Mouse (Mus musculus): ENCODE results near the gene Wdr45. TPM values are rescaled to one million over a fixed set of nuclear protein-coding genes. Genes with fewer than 3 reads are reported as not detected.

Gene Wdr45
- polyA plus RNA-seq (2015; fragmentation: Nextera tagmentation; extraction: Ambion mirVana): 32.1 and 33.5 TPM in 2 replicates

DNA sequence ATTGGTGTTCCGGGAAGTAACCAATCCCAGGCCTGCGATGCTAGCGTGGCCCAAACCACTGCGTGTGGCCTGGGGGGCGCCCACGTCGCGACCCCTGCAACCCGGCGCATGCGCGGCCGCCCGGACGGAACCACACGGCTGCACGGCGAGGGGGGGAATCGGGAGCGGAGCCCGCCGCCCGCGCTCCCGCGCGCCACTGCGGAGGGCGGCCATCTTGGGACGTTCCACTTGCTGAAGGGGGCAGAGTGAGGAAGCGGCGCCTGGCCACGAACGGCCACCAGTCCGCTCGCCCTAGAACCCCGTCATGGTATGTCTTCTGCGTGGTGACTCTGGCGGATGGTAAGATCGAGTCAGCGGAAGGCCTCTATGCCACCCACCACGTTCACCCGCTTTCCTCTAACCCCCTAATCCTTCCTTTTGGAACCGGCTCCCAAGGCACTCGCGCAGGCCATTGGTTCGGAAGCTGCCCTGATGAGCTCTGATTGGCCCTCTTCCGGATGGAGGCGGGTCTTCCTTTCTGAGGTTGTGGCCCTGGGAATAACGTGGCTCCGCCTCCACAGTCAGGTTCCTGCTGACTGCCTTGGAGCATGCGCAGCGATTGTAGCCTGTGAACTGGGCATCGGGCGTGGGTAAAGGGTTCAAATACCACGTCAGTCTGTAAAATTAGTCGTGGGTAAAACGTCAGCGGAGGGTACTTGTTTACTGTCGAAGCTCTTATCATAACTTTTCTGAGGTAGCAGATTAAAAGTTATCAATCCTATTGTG lies at the start of gene Wdr45:
TSS of gene Wdr45 (plus strand) at position 199 of the 765 bp plus-strand sequence.

DNA sequence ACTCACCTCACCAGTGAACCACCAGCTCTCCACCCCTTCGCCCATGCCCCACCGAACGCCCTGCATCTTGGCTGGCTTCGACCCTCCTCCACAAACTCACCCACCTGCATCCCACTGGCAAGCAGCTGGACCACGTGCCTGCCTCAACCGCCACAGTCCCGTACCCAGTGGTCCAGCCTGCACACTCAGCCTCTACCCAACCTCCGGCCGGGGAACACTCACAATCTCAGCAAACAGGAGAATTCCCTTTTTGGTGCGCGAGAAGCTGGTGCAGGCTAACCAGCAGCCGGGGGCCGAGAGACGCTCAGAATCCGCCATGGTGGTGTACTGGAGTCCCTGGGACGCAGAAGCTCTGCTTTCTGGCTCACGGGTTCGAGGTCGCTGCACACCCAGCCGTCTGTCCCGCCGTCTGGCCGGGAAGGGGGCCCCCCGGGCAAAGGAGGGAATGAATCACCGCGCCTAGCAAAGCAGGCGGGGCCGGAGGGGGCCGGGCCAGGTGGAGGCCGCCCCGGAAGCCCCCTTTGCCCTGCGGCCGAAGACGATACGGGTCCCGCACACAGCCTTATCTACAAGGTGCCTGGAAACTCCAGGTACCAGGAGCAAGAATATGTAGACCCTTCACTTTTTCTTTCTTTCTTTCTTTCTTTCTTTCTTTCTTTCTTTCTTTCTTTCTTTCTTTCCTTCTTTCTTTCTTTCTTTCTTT lies 43.1 kb upstream of the Wdr45 start, which contains the start of gene Plp2:
TSS of gene Plp2 (minus strand) at position 470 of the 703 bp plus-strand sequence.

DNA sequence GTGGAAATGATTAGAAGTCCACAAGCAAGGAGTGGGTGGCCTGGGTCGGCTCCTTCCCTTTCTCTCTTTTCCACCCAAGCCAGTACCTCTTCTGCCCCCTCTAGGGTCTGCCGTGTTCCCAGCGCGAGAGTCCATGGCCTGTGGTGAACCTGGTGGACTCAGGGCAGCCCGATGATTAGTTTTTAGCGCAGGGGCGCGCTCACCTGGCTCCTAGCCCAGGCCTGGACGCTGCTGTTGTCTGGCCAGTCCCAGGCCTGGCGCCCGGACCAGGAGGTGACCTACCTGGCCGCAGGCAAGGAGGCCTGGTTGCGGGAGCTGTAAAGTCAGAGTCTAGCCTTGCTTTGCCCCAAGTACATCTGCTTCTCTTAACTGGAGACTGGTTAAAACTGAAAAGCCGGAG lies 33.3 kb upstream of the Wdr45 start, which contains the start of gene Magix:
TSS of gene Magix (minus strand) at position 388 of the 400 bp plus-strand sequence.

DNA sequence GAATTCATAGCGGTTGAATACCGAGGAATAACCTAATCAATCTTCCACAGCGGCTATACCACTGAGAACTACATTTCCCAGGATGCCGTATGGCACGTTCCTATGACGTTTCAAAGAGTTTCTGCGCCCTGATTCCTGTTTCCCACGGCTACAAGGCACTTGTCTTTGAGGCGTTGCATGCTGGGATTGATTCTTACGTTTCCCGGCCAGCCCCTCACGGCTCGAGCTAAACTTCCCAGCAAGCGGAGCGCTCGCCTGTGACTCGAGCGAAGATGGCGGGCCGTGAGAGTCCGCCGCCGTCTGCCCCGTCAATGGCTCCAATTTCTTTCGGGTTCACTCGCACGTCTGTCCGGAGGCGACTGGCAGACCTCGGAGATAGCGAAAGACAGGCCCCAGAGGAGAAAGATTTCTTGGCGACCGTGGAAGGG lies 17.2 kb upstream of the Wdr45 start, which contains the start of gene Gpkow:
TSS of gene Gpkow (plus strand) at position 178 of the 428 bp plus-strand sequence.

GRCm38 (mm10) chrX:7721514-7722281 lies 7.6 kb downstream of the Wdr45 start, which contains the start of gene Gm45208:
TSS of gene Gm45208 (plus strand) at chrX:7722245.

DNA sequence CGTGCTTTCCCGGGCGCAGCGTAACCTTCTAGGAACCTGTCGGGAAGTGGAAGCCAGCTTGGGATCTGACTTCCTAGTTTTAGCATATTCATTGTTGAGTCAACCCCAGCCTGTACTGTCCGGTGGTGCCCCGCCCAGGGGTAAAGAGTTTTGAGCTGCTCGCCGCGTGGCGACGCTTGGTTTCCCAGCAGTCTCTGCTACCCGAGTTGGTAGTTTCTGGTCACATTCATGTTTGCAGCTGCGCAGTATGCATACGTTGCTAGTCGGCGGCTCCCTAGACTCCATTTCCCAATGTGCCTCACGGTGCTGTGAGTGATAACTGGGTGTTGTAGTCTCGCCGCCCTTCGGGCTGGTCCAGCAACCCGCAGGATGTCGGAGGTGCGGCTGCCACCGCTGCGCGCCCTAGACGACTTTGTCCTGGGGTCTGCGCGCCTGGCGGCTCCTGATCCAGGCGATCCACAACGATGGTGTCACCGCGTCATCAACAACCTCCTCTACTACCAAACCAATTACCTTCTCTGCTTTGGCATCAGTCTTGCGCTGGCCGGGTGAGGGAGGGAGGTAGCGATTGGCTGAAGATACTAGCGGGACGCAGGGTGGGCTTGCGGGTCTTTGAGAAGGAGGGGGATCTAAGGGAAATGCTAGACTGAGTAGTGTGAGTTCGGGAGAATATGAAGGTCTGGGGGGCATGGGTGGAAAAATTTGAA lies 14.2 kb downstream of the Wdr45 start, which contains the start of gene Praf2:
TSS of gene Praf2 (plus strand) at position 225 of the 707 bp plus-strand sequence.

DNA sequence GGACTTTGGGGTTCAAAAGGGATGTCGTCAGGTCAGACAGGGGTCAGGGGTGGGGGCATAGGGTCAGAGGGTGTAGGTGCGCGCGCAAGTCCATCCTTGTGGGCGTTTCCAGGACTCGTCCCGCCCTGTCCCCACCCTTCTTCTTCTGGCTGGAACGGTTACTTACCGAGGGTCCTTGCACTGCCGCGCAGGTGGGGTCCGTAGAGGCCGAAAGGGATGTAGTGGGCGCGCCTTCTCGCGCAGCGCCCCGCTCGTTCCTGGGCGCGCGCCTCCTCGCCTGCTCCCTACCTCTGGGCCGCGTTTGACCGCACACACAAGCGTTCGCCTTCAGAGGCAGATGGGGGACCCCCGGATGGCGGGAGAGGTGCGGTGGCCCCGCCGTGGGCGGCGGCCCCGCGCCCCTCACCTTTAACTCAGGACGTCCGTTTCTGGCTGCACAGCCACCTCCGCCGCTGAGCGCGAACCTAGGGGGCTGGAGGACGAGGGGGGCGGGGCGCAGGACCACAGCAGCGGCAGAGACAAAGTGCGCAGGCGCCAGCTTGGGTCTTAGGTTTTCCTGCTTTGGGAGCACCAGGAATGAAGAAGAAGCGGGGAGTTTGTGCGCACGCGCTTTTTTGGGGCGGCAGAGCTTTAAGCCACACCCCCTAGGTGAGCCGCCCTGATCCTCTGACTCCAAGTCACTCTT lies 36.4 kb downstream of the Wdr45 start, which contains the start of gene Ccdc120:
TSS of gene Ccdc120 (minus strand) at position 474 of the 685 bp plus-strand sequence.

DNA sequence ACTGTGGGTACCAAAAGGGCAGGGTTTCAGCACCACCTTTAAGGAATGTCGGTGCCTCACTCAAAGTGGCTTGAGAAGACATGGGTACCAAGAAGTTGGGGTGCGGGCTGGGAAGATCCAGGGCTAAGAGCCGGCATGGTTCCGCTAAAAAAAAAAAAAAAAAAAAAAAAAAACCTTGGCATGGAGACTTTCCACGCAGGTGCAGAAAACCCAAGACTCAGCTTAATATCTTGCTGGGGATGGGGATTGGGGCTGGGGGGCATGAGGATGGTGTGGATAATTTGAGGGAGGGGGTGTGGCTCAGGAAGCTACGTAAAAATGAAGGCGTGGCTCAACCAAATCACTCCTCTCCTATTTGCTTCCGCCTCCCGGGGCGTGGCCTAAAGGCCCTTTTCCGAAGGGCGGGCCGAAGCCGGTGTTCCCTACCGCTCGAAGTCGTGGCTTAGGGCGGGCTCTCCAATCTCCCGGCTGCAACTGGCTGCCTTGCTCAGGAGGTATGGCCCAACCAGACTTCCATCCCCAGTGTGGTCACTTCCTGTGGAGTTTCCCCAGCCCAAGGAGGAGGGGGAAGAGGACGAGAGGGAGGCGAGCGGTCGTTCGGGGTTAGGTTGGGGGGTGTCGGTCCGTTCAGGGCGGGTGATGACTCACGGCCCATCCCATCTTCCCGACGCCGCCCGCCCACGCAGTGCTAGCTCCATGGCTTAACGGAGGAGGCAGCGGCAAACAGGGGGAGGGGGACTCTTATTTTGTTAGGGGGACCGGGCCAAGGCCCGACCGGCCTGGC lies 48.2 kb downstream of the Wdr45 start, which contains the start of gene Tfe3:
TSS of gene Tfe3 (plus strand) at position 424 of the 784 bp plus-strand sequence.

Other genes with a start within 250 kb of the Wdr45 start
- 0.14 TPM in 1 of 2 replicates, not detected in the other for gene Foxp3, start 140.7 kb upstream of the Wdr45 start, polyA plus RNA-seq (2015; fragmentation: Nextera tagmentation; extraction: Ambion mirVana)
- gene Ppp1r3f, start 140.1 kb upstream of the Wdr45 start, polyA plus RNA-seq (2015; fragmentation: Nextera tagmentation; extraction: Ambion mirVana): 9.4 and 10.0 TPM in 2 replicates
- 19.7 and 20.6 TPM in 2 replicates for gene Ccdc22, start 108.8 kb upstream of the Wdr45 start, polyA plus RNA-seq (2015; fragmentation: Nextera tagmentation; extraction: Ambion mirVana)
- 0.03 and 0.19 TPM in 2 replicates for gene Cacna1f, start 107.2 kb upstream of the Wdr45 start, polyA plus RNA-seq (2015; fragmentation: Nextera tagmentation; extraction: Ambion mirVana)
- gene Syp, start 75.9 kb upstream of the Wdr45 start, polyA plus RNA-seq (2015; fragmentation: Nextera tagmentation; extraction: Ambion mirVana): 301 and 346 TPM in 2 replicates
- gene Prickle3, start 57.1 kb upstream of the Wdr45 start, polyA plus RNA-seq (2015; fragmentation: Nextera tagmentation; extraction: Ambion mirVana): 1.6 and 1.8 TPM in 2 replicates
- gene Plp2, start 42.9 kb upstream of the Wdr45 start, polyA plus RNA-seq (2015; fragmentation: Nextera tagmentation; extraction: Ambion mirVana): 24.1 and 30.5 TPM in 2 replicates
- 0.09 TPM in 1 of 2 replicates, not detected in the other for gene Magix, start 33.1 kb upstream of the Wdr45 start, polyA plus RNA-seq (2015; fragmentation: Nextera tagmentation; extraction: Ambion mirVana)
- 36.7 and 37.7 TPM in 2 replicates for gene Gpkow, start 17.2 kb upstream of the Wdr45 start, polyA plus RNA-seq (2015; fragmentation: Nextera tagmentation; extraction: Ambion mirVana)
- 1.1 TPM in 1 of 2 replicates, not detected in the other for gene Gm45208, start 7.9 kb downstream of the Wdr45 start, polyA plus RNA-seq (2015; fragmentation: Nextera tagmentation; extraction: Ambion mirVana)
- 127 and 148 TPM in 2 replicates for gene Praf2, start 14.1 kb downstream of the Wdr45 start, polyA plus RNA-seq (2015; fragmentation: Nextera tagmentation; extraction: Ambion mirVana)
- gene Ccdc120, start 36.6 kb downstream of the Wdr45 start, polyA plus RNA-seq (2015; fragmentation: Nextera tagmentation; extraction: Ambion mirVana): 38.8 and 40.7 TPM in 2 replicates
- gene Tfe3, start 48.2 kb downstream of the Wdr45 start, polyA plus RNA-seq (2015; fragmentation: Nextera tagmentation; extraction: Ambion mirVana): 21.2 and 23.8 TPM in 2 replicates
- 52.2 and 56.6 TPM in 2 replicates for gene Gripap1, start 75.4 kb downstream of the Wdr45 start, polyA plus RNA-seq (2015; fragmentation: Nextera tagmentation; extraction: Ambion mirVana)
- gene Kcnd1, start 108.0 kb downstream of the Wdr45 start, polyA plus RNA-seq (2015; fragmentation: Nextera tagmentation; extraction: Ambion mirVana): 7.6 and 8.1 TPM in 2 replicates
- 34.5 and 38.3 TPM in 2 replicates for gene Otud5, start 127.0 kb downstream of the Wdr45 start, polyA plus RNA-seq (2015; fragmentation: Nextera tagmentation; extraction: Ambion mirVana)
- gene Pim2, start 163.9 kb downstream of the Wdr45 start, polyA plus RNA-seq (2015; fragmentation: Nextera tagmentation; extraction: Ambion mirVana): 27.0 and 30.5 TPM in 2 replicates
- gene Slc35a2, start 169.7 kb downstream of the Wdr45 start, polyA plus RNA-seq (2015; fragmentation: Nextera tagmentation; extraction: Ambion mirVana): 50.9 and 54.9 TPM in 2 replicates
- gene Pqbp1, start 184.9 kb downstream of the Wdr45 start, polyA plus RNA-seq (2015; fragmentation: Nextera tagmentation; extraction: Ambion mirVana): 190 and 200 TPM in 2 replicates
- 124 and 134 TPM in 2 replicates for gene Timm17b, start 185.0 kb downstream of the Wdr45 start, polyA plus RNA-seq (2015; fragmentation: Nextera tagmentation; extraction: Ambion mirVana)
- not detected in 2 replicates for gene Gm10491, start 193.5 kb downstream of the Wdr45 start, polyA plus RNA-seq (2015; fragmentation: Nextera tagmentation; extraction: Ambion mirVana)
- gene Gm10490, start 195.2 kb downstream of the Wdr45 start, polyA plus RNA-seq (2015; fragmentation: Nextera tagmentation; extraction: Ambion mirVana): not detected in 2 replicates
- 611 and 654 TPM in 2 replicates for gene Pcsk1n, start 205.5 kb downstream of the Wdr45 start, polyA plus RNA-seq (2015; fragmentation: Nextera tagmentation; extraction: Ambion mirVana)
- gene Eras, start 214.3 kb downstream of the Wdr45 start, polyA plus RNA-seq (2015; fragmentation: Nextera tagmentation; extraction: Ambion mirVana): not detected in 2 replicates
- 43.4 and 50.9 TPM in 2 replicates for gene Hdac6, start 233.6 kb downstream of the Wdr45 start, polyA plus RNA-seq (2015; fragmentation: Nextera tagmentation; extraction: Ambion mirVana)